Mouse (Mus musculus) brain, embryonic 14.5 days (tissue): ENCODE measurements around the gene Cnr2.

Experiments used
- CTCF ChIP-seq: fragments of 200-500 bp; IDR thresholded peaks from 2 replicates; pipeline ENCODE4 v1.5.1; 2012; ENCODE audit warnings: inconsistent platforms, mild to moderate bottlenecking, moderate library complexity, borderline replicate concordance; ENCODE audit not compliant: insufficient read depth, insufficient read length; ENCODE audit errors: extremely low read depth
- POLR2A ChIP-seq: fragments of 200-500 bp; IDR thresholded peaks from 2 replicates; pipeline ENCODE4 v1.6.1; 2012; ENCODE audit warnings: mild to moderate bottlenecking, inconsistent platforms, borderline replicate concordance; ENCODE audit not compliant: poor library complexity, insufficient read depth, insufficient read length, severe bottlenecking; ENCODE audit errors: extremely low read depth

DNA sequence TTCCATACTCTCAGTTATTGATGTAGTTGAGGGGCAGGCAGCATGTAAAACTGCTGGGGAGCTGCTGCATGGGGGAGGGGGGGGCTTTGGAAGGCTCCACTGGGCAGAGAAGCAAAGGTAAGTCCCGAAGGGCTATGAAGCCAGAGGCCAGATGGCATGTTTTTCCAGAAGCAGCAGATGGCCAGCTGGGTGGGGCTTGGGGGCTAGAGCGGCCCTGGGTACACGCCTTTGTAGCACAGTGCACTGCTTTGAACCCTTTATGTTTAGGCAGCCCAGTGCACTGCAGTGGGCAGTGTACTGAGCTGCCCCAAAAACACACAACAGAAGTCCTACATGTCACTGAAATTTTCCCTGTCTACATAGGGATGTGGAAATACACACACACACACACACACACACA lies 17.6 kb downstream of the Cnr2 start:
- TF ChIP-seq CTCF (no peak), POLR2A (no peak)
